Mouse (Mus musculus) liver, adult 2 months (tissue): ENCODE measurements around the gene Olfr1499.

ENCODE experiments used
- CTCF ChIP-seq: fragments of 200-500 bp; IDR thresholded peaks from 2 replicates; pipeline ENCODE4 v1.5.1; 2011; ENCODE audit warnings: low read depth, low read length, control low read depth
- POLR2A ChIP-seq: fragments of 200-500 bp; IDR thresholded peaks from 2 replicates; pipeline ENCODE4 v1.6.1; 2011; ENCODE audit warnings: low read length, control low read depth; ENCODE audit not compliant: insufficient read depth; ENCODE audit errors: extremely low read depth

DNA sequence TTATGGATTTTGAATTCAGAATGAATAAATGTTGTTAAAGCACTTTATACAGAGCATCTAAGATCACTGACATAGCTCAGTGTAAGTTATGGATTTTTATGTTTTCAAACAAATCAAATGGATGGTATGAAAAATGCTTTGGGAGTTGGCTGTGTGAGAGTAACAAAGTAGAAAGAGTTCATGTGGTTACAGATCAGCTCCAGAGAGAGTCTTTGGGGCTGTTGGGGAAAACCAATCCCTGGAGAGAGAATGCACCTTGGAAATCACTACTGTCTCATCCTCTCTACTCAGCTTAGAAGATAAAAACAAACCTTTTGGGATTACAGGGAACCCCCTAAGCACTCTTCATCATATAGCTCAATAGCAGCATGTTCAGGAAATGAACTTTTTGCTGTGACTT is at the start of gene Olfr1499:
- no peak for TF ChIP-seq POLR2A
- TF ChIP-seq CTCF: no peak
